Mouse (Mus musculus) myocyte (in vitro differentiated cells): ENCODE results near the gene D5Ertd579e. TPM values are rescaled to one million over a fixed set of nuclear protein-coding genes. Genes with fewer than 3 reads are reported as not detected.

Experiments
- H3K27me3 ChIP-seq: one replicate; pipeline ENCODE4 v1.6.1; 2011; ENCODE audit not compliant: control insufficient read depth, insufficient read depth, insufficient read length
- H3K36me3 ChIP-seq: one replicate; pipeline ENCODE4 v1.6.1; 2011; ENCODE audit not compliant: control insufficient read depth, insufficient read depth
- H3K4me2 ChIP-seq: one replicate; pipeline ENCODE4 v1.6.1; 2011; ENCODE audit warnings: low read depth, control low read depth
- H3K4me3 ChIP-seq: one replicate; pipeline ENCODE4 v1.5.1; 2011; ENCODE audit warnings: mild to moderate bottlenecking, control low read depth, moderate library complexity
- H3K79me2 ChIP-seq: one replicate; pipeline ENCODE4 v1.6.1; 2011; ENCODE audit not compliant: control insufficient read depth, insufficient read depth
- H3ac ChIP-seq: one replicate; pipeline ENCODE4 v1.6.1; 2011; ENCODE audit not compliant: control insufficient read depth, insufficient read length
- CEBPB ChIP-seq: IDR thresholded peaks from 2 replicates; pipeline ENCODE4 v1.6.1; 2011; ENCODE audit warnings: mild to moderate bottlenecking, moderate library complexity; ENCODE audit not compliant: poor library complexity, insufficient read depth, severe bottlenecking
- E2F4 ChIP-seq: IDR thresholded peaks from one replicate; pipeline ENCODE4 v1.6.1; 2011; ENCODE audit warnings: mild to moderate bottlenecking, control low read depth, moderate library complexity; ENCODE audit not compliant: insufficient read depth
- MAX ChIP-seq: IDR thresholded peaks from one replicate; pipeline ENCODE4 v1.6.1; 2011; ENCODE audit warnings: low read depth, mild to moderate bottlenecking, control low read depth
- MYOD1 ChIP-seq, 3 experiments: IDR thresholded peaks; one replicate each; pipeline ENCODE4 v1.6.1; 2011; ENCODE audit warnings: control low read depth in 2 of 3, low read depth in 2 of 3, mild to moderate bottlenecking in 2 of 3, moderate library complexity in 1 of 3; ENCODE audit not compliant: insufficient read length in 2 of 3, control insufficient read depth in 1 of 3
- MYOG ChIP-seq, 3 experiments: IDR thresholded peaks; one replicate each; pipeline ENCODE4 v1.6.1; 2011; ENCODE audit warnings: control low read depth in 2 of 3, low read depth in 2 of 3, mild to moderate bottlenecking in 2 of 3; ENCODE audit not compliant: insufficient read length in 2 of 3, control insufficient read depth in 1 of 3, insufficient read depth in 1 of 3
- POLR2A ChIP-seq: IDR thresholded peaks from one replicate; pipeline ENCODE4 v1.6.1; 2011; ENCODE audit warnings: low read depth, mild to moderate bottlenecking, control low read depth, moderate library complexity; ENCODE audit not compliant: insufficient read length
- POLR2AphosphoS2 ChIP-seq: IDR thresholded peaks from one replicate; pipeline ENCODE4 v1.6.1; 2011; ENCODE audit warnings: low read depth, control low read depth; ENCODE audit not compliant: insufficient read length
- REST ChIP-seq: IDR thresholded peaks from one replicate; pipeline ENCODE4 v1.6.1; 2011; ENCODE audit warnings: mild to moderate bottlenecking, control low read depth, moderate library complexity; ENCODE audit not compliant: insufficient read depth, insufficient read length
- SRF ChIP-seq: IDR thresholded peaks from one replicate; pipeline ENCODE4 v1.6.1; 2011; ENCODE audit warnings: low read depth; ENCODE audit not compliant: control insufficient read depth, insufficient read length
- TCF12 ChIP-seq: IDR thresholded peaks from one replicate; pipeline ENCODE4 v1.6.1; 2011; ENCODE audit warnings: mild to moderate bottlenecking, control low read depth; ENCODE audit not compliant: poor library complexity, insufficient read depth, severe bottlenecking
- TCF3 ChIP-seq: IDR thresholded peaks from one replicate; pipeline ENCODE4 v1.6.1; 2011; ENCODE audit warnings: low read depth, control low read depth; ENCODE audit not compliant: insufficient read length
- USF1 ChIP-seq: IDR thresholded peaks from one replicate; pipeline ENCODE4 v1.6.1; 2011; ENCODE audit warnings: low read depth, mild to moderate bottlenecking, control low read depth, moderate library complexity
- polyA plus RNA-seq: library from polyadenylated mRNA; unstranded; fragments of >200 nt; fragmentation: generic; extraction: Trizol; gene quantifications from one replicate; pipeline ENCODE4 v1.2.1, GENCODE M21; 2012; ENCODE audit warnings: missing spikeins

D5Ertd579e gene
- polyA plus RNA-seq, 1 experiment, result 12.3 TPM

- H3K4me2 ChIP-seq, result peak overlapping the region; percentile 70
- H3K4me3 ChIP-seq, result no peak overlapping the region
- H3K79me2 ChIP-seq, result no peaks in the 10 kb centered on the region
- TF ChIP-seq E2F4 (no peak), CEBPB (no peak), USF1 (peak; percentile 38), MYOD1 (IDR thresholded peaks at IDR 0.05; ENCODE audit: control insufficient read depth in 1 of 3, insufficient read length in 2 of 3, low read depth in 2 of 3) (peak in 2 of 3 experiments; percentile 60 to 75), POLR2A (no peak), MYOG (IDR thresholded peaks at IDR 0.05; ENCODE audit: control insufficient read depth in 1 of 3, insufficient read depth in 1 of 3, insufficient read length in 2 of 3, low read depth in 2 of 3) (peak in 2 of 3 experiments; percentile 70 to 78), REST (no peak), SRF (no peak), POLR2AphosphoS2 (no peak), TCF12 (peak; percentile 46), TCF3 (peak; percentile 23)
- H3K27me3 ChIP-seq, result no peaks in the 10 kb centered on the region
- no peaks in the 10 kb centered on the region for H3K36me3 ChIP-seq
- no peak overlapping the region for H3ac ChIP-seq
These were observed 26.6 kb upstream of the D5Ertd579e start for GRCm38 (mm10) chr5:36722415-36722856.

- Histone ChIP-seq H3K79me2 (no peaks in the 10 kb centered on the region), H3K4me2 (peak overlapping the region; percentile 25)
These were observed 25.0 kb upstream of the D5Ertd579e start for GRCm38 (mm10) chr5:36720710-36721375.

GRCm38 (mm10) chr5:36720219-36720618 lies 24.4 kb upstream of the D5Ertd579e start:
- no peak overlapping the region for H3K4me3 ChIP-seq
- H3K4me2 ChIP-seq, result no peak overlapping the region
- H3K27me3 ChIP-seq, result no peaks in the 10 kb centered on the region
- H3K36me3 ChIP-seq, result no peaks in the 10 kb centered on the region
- no peaks in the 10 kb centered on the region for H3K79me2 ChIP-seq
- H3ac ChIP-seq, result no peak overlapping the region
- TF ChIP-seq MYOG (IDR thresholded peaks at IDR 0.05; ENCODE audit: control insufficient read depth in 1 of 3, insufficient read depth in 1 of 3, insufficient read length in 2 of 3, low read depth in 2 of 3), result no peak
- TF ChIP-seq MYOD1 (IDR thresholded peaks at IDR 0.05; ENCODE audit: control insufficient read depth in 1 of 3, insufficient read length in 2 of 3, low read depth in 2 of 3), result no peak
- TF ChIP-seq TCF3, result no peak
- no peak for TF ChIP-seq SRF
- no peak for TF ChIP-seq E2F4
- no peak for TF ChIP-seq CEBPB
- no peak for TF ChIP-seq USF1
- no peak for TF ChIP-seq MAX
- TF ChIP-seq REST, result no peak
- no peak for TF ChIP-seq POLR2AphosphoS2
- no peak for TF ChIP-seq TCF12
- TF ChIP-seq POLR2A, result no peak

More at GRCm38 (mm10) chr5:36720710-36721375, 25.0 kb upstream of the D5Ertd579e start:
- Histone ChIP-seq H3ac (no peak overlapping the region), H3K27me3 (no peaks in the 10 kb centered on the region), H3K4me3 (no peak overlapping the region), H3K36me3 (no peaks in the 10 kb centered on the region)
- TF ChIP-seq REST, result no peak
- no peak for TF ChIP-seq MAX
- TF ChIP-seq USF1, result no peak
- TF ChIP-seq E2F4, result no peak
- TF ChIP-seq POLR2AphosphoS2, result no peak
- no peak for TF ChIP-seq POLR2A
- no peak for TF ChIP-seq SRF
- no peak for TF ChIP-seq TCF3
- TF ChIP-seq TCF12, result no peak
- no peak for TF ChIP-seq MYOD1 (IDR thresholded peaks at IDR 0.05; ENCODE audit: control insufficient read depth in 1 of 3, insufficient read length in 2 of 3, low read depth in 2 of 3)
- no peak for TF ChIP-seq MYOG (IDR thresholded peaks at IDR 0.05; ENCODE audit: control insufficient read depth in 1 of 3, insufficient read depth in 1 of 3, insufficient read length in 2 of 3, low read depth in 2 of 3)
- no peak for TF ChIP-seq CEBPB

- no peaks in the 10 kb centered on the region for H3K27me3 ChIP-seq
- TF ChIP-seq TCF3 (no peak), TCF12 (no peak), REST (no peak), POLR2AphosphoS2 (no peak), MYOD1 (IDR thresholded peaks at IDR 0.05; ENCODE audit: control insufficient read depth in 1 of 3, insufficient read length in 2 of 3, low read depth in 2 of 3) (no peak)
- H3ac ChIP-seq, result no peak overlapping the region
- H3K4me2 ChIP-seq, result no peak overlapping the region
- no peaks in the 10 kb centered on the region for H3K36me3 ChIP-seq
- H3K79me2 ChIP-seq, result no peaks in the 10 kb centered on the region
- no peak overlapping the region for H3K4me3 ChIP-seq
These were observed 23.8 kb upstream of the D5Ertd579e start for GRCm38 (mm10) chr5:36719601-36720000.

GRCm38 (mm10) chr5:36719135-36719534 lies 23.3 kb upstream of the D5Ertd579e start:
- H3K27me3 ChIP-seq, result no peaks in the 10 kb centered on the region
- H3K4me3 ChIP-seq, result no peak overlapping the region
- no peak for TF ChIP-seq TCF12
- no peak for TF ChIP-seq CEBPB
- TF ChIP-seq REST, result no peak
- no peak for TF ChIP-seq MAX
- no peak for TF ChIP-seq TCF3
- no peak for TF ChIP-seq SRF
- TF ChIP-seq POLR2AphosphoS2, result no peak
- TF ChIP-seq POLR2A, result no peak
- no peak for TF ChIP-seq MYOG (IDR thresholded peaks at IDR 0.05; ENCODE audit: control insufficient read depth in 1 of 3, insufficient read depth in 1 of 3, insufficient read length in 2 of 3, low read depth in 2 of 3)
- no peak for TF ChIP-seq E2F4
- no peak for TF ChIP-seq MYOD1 (IDR thresholded peaks at IDR 0.05; ENCODE audit: control insufficient read depth in 1 of 3, insufficient read length in 2 of 3, low read depth in 2 of 3)
- no peak for TF ChIP-seq USF1
- no peak overlapping the region for H3K4me2 ChIP-seq
- no peaks in the 10 kb centered on the region for H3K36me3 ChIP-seq
- H3K79me2 ChIP-seq, result no peaks in the 10 kb centered on the region
- no peak overlapping the region for H3ac ChIP-seq
